Mouse (Mus musculus): ENCODE results near the gene Rgs3. TPM values are rescaled to one million over a fixed set of nuclear protein-coding genes. Genes with fewer than 3 reads are reported as not detected.
A peak's percentile ranks its signal among the peaks of the same experiment; 100 is the strongest.

Gene Rgs3
- polyA plus RNA-seq, 1 experiment from 2014 or later: 63.1 TPM

DNA sequence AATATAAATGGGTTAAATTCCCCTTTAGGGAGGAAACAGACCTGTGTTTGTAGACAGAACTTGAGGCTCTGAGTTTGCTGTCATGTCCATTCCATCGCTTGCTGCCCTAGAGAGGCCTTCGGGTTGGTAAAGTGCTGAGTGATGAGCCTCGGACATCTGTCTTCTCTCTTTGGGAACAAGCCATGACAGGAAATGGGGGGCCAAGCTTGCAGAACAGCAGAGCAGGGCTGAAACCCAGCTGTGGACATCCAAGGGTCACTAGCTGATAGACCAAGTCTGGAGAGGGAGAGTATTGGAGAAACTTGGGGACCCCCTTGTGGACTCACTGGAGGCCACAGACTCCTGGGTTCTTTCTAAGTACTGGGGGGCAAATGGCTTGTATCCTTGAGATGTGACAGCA, 177.3 kb downstream of the Rgs3 start:
- Histone ChIP-seq H3K4me3 (ENCODE audit: low read length) (no peak overlapping the region), H3K36me3 (ENCODE audit: control insufficient read depth, insufficient read depth) (no peaks in the 10 kb centered on the region), H3K27me3 (ENCODE audit: control insufficient read depth, insufficient read depth, low read length) (no peaks in the 10 kb centered on the region), H3K27ac (ENCODE audit: low read length) (peak overlapping the region; percentile 78), H3K4me2 (ENCODE audit: low read depth, low read length) (no peak overlapping the region), H3K4me1 (ENCODE audit: control insufficient read depth, insufficient read depth, low read length) (peaks cover 70% of the 10 kb centered on the region), H3K9ac (ENCODE audit: low read length) (peak overlapping the region; percentile 50), H3K9me3 (replicated peaks; ENCODE audit: control insufficient read depth, low read length) (no peaks in the 10 kb centered on the region)
- WGBS: 40% methylated on average over 3 of the region's 3 CpGs
- ATAC-seq (replicated peaks; ENCODE audit: extremely low read depth, insufficient read depth, low FRiP score): no peak

DNA sequence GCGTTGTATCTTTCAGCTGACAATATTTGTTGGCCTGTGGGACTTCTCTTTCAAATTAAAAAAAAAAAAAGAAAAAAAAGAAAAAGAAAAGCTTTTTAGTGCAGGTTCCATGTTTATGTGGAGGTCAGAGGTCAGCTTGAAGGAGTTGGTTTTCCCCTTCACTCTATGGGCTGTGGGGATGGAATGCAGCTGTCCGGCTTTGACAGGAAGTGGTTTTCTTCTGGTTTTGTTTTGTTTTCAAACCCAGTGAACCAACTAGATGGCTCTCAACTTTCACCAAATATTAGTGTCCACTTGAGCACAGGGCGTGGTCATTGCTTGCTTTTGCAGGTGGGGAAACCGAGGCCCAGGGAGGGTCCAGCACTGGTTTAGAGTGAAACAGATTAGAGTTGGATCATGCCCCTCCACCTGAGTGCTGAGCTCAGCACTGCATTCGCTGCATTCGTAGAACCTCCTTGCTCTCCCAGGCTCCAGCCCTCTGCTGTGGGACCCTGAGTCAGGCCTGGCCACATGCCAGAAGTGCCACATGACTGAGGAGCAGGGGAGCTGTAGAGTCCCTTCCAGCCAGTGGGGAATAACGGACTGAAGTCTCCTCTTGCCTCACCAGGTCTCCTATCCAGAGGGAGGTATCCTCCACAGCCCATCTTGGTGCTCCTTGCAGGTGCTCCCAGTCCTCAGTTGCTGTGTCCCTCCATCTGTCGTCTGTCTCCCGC, 178.5 kb downstream of the Rgs3 start:
- Histone ChIP-seq H3K4me3 (ENCODE audit: low read length) (no peak overlapping the region), H3K9ac (ENCODE audit: low read length) (0 out of 2 replicates have a peak overlapping the region, but pooled peaks have one; percentile 1), H3K9me3 (replicated peaks; ENCODE audit: control insufficient read depth, low read length) (no peaks in the 10 kb centered on the region), H3K27ac (ENCODE audit: low read length) (peak overlapping the region; percentile 63), H3K27me3 (ENCODE audit: control insufficient read depth, insufficient read depth, low read length) (no peaks in the 10 kb centered on the region), H3K4me1 (ENCODE audit: control insufficient read depth, insufficient read depth, low read length) (peaks cover 69% of the 10 kb centered on the region), H3K36me3 (ENCODE audit: control insufficient read depth, insufficient read depth) (no peaks in the 10 kb centered on the region), H3K4me2 (ENCODE audit: low read depth, low read length) (peak overlapping the region; percentile 23; the same call in 1 of the 2 replicates)
- peak; percentile 71 for ATAC-seq (replicated peaks; ENCODE audit: extremely low read depth, insufficient read depth, low FRiP score)
- 24% methylated on average over 9 of the region's 9 CpGs for WGBS

DNA sequence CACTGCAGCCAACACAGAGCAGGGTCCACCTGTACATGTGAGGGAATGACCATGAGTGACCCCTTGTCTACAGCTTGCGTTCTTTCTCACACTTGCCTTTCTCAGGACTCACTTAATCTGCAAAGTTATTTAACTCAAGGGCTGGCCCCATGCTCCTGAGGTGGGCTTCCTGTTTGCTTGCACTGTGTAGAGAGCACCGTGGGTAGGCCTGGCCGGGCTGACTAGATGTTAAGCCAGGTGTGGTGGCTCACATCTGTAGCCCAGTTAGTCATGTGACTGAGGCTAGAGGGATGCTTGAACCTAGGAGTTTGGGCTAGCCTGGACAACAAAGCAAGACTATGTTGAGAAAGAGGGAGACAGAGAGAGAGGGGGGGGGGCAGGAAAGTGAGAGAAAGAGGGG, 179.3 kb downstream of the Rgs3 start:
- ATAC-seq (replicated peaks; ENCODE audit: extremely low read depth, insufficient read depth, low FRiP score): no peak
- WGBS: 63% methylated on average over 3 of the region's 3 CpGs
- H3K9me3 ChIP-seq (replicated peaks; ENCODE audit: control insufficient read depth, low read length): no peaks in the 10 kb centered on the region
- no peak overlapping the region for H3K4me2 ChIP-seq (ENCODE audit: low read depth, low read length)
- no peak overlapping the region for H3K9ac ChIP-seq (ENCODE audit: low read length)
- H3K4me3 ChIP-seq (ENCODE audit: low read length): no peak overlapping the region
- H3K36me3 ChIP-seq (ENCODE audit: control insufficient read depth, insufficient read depth): no peaks in the 10 kb centered on the region
- H3K27ac ChIP-seq (ENCODE audit: low read length): no peak overlapping the region
- peaks cover 63% of the 10 kb centered on the region for H3K4me1 ChIP-seq (ENCODE audit: control insufficient read depth, insufficient read depth, low read length)
- no peaks in the 10 kb centered on the region for H3K27me3 ChIP-seq (ENCODE audit: control insufficient read depth, insufficient read depth, low read length)

DNA sequence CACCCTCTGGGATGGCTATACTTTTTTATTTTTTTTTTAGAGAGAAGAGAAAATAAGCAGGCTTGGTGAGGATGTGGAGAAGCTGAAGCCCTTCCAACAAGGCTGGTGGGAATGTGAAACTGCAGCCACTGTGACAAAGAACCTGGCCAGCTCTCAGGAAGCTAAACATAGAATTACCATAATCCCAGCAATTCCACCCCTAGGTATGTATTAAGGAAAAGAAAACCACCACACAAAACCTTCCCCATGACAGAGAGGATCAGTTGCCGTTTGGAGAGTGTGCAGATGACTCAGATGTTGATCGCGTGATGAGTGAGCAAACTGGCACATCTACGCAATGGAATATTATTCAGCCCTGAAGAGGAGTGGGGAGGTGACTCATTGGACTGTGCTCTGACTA, 179.9 kb downstream of the Rgs3 start:
- Histone ChIP-seq H3K9me3 (replicated peaks; ENCODE audit: control insufficient read depth, low read length) (no peaks in the 10 kb centered on the region), H3K9ac (ENCODE audit: low read length) (no peak overlapping the region), H3K4me3 (ENCODE audit: low read length) (no peak overlapping the region), H3K36me3 (ENCODE audit: control insufficient read depth, insufficient read depth) (no peaks in the 10 kb centered on the region), H3K4me2 (ENCODE audit: low read depth, low read length) (no peak overlapping the region), H3K4me1 (ENCODE audit: control insufficient read depth, insufficient read depth, low read length) (peaks cover 62% of the 10 kb centered on the region), H3K27ac (ENCODE audit: low read length) (no peak overlapping the region), H3K27me3 (ENCODE audit: control insufficient read depth, insufficient read depth, low read length) (no peaks in the 10 kb centered on the region)
- no peak for ATAC-seq (replicated peaks; ENCODE audit: extremely low read depth, insufficient read depth, low FRiP score)
- 95% methylated on average over 4 of the region's 4 CpGs for WGBS

DNA sequence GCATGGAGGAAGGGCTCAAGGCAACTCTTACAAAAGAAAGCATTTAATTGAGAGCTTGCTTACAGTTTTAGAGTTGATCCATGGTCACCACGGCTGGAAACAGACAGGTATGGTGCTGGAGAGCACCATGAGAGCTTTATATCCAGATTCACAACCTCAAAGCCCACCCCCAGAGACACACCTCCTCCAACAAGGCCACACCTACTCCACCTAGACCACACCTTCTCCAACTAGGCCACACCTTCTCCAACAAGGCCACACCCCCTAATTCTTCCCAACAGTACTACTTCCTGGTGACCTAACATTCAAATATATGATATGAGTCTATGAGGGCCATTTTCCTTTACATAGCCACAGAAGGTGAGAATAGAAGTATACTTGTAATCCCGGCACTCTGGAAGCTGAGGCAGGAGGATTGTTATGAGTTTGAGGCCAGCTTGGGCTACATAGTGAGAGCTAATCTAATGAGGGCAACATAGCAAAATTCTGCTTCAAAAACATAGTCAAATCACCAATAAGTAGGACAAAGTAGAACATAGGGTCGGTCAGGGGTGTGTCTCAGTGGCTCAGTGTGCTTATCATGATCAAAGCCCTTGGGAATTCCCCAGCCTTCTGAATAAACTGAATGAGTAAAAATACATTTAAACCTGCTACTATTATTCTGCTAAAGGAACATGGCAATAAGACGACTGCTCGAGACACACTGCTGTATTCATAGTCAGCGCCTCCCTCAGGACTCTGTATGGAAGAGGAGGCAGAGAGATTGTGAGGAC, 180.8 kb downstream of the Rgs3 start:
- ATAC-seq (replicated peaks; ENCODE audit: extremely low read depth, insufficient read depth, low FRiP score): no peak
- Histone ChIP-seq H3K9me3 (replicated peaks; ENCODE audit: control insufficient read depth, low read length) (no peaks in the 10 kb centered on the region), H3K4me2 (ENCODE audit: low read depth, low read length) (no peak overlapping the region), H3K9ac (ENCODE audit: low read length) (no peak overlapping the region), H3K4me1 (ENCODE audit: control insufficient read depth, insufficient read depth, low read length) (peaks cover 59% of the 10 kb centered on the region), H3K27ac (ENCODE audit: low read length) (peak overlapping the region; percentile 31; the same call in 1 of the 2 replicates), H3K36me3 (ENCODE audit: control insufficient read depth, insufficient read depth) (no peaks in the 10 kb centered on the region), H3K4me3 (ENCODE audit: low read length) (no peak overlapping the region), H3K27me3 (ENCODE audit: control insufficient read depth, insufficient read depth, low read length) (no peaks in the 10 kb centered on the region)
- WGBS: 81% methylated on average over 6 of the region's 6 CpGs

DNA sequence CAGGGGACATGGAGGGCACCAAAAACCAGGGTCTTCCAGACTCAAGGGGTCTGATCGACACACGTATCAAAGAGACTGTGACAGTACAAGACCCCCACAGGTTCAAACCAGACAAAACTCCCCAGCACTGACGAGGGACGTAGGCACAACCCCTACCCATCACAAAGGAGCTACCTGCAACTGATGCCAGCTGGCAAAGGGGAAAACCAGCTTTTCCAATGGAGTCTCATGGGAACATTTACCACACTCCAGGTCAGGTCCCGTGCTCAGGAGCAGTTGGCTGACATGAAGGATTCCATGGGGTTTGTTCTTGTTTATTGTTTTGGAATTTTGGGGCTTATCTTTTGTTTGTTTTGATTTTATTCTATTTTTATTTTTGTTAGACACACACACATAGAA, 181.4 kb downstream of the Rgs3 start:
- Histone ChIP-seq H3K9ac (ENCODE audit: low read length) (no peak overlapping the region), H3K36me3 (ENCODE audit: control insufficient read depth, insufficient read depth) (no peaks in the 10 kb centered on the region), H3K27me3 (ENCODE audit: control insufficient read depth, insufficient read depth, low read length) (no peaks in the 10 kb centered on the region), H3K27ac (ENCODE audit: low read length) (peak overlapping the region; percentile 31; the same call in 1 of the 2 replicates), H3K9me3 (replicated peaks; ENCODE audit: control insufficient read depth, low read length) (no peaks in the 10 kb centered on the region), H3K4me2 (ENCODE audit: low read depth, low read length) (no peak overlapping the region), H3K4me1 (ENCODE audit: control insufficient read depth, insufficient read depth, low read length) (peaks cover 53% of the 10 kb centered on the region), H3K4me3 (ENCODE audit: low read length) (no peak overlapping the region)
- 81% methylated on average over 5 of the region's 5 CpGs for WGBS
- no peak for ATAC-seq (replicated peaks; ENCODE audit: extremely low read depth, insufficient read depth, low FRiP score)

DNA sequence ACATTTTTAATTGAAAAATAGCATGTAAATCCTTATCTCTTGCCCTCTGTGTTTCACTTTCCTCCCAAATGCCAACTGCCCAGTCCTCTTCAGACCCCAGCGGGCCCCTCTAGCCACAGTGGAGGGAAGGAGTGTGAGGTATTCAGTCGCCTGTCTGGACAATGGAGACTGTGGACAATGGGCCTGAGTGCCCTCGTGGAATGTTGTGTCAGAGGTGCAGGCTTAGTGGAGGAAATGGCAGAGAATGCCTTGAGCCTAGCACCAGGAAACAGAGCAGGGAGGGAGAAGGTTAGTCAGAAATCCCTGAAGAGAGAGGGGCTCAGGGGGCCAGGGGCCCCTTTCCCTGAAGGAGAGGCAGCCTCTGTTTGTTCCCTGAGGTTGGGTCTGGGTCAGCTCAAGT, 182.0 kb downstream of the Rgs3 start:
- Histone ChIP-seq H3K4me2 (ENCODE audit: low read depth, low read length) (no peak overlapping the region), H3K9me3 (replicated peaks; ENCODE audit: control insufficient read depth, low read length) (no peaks in the 10 kb centered on the region), H3K27ac (ENCODE audit: low read length) (peak overlapping the region; percentile 34), H3K27me3 (ENCODE audit: control insufficient read depth, insufficient read depth, low read length) (no peaks in the 10 kb centered on the region), H3K36me3 (ENCODE audit: control insufficient read depth, insufficient read depth) (no peaks in the 10 kb centered on the region), H3K4me1 (ENCODE audit: control insufficient read depth, insufficient read depth, low read length) (peaks cover 48% of the 10 kb centered on the region), H3K4me3 (ENCODE audit: low read length) (no peak overlapping the region), H3K9ac (ENCODE audit: low read length) (no peak overlapping the region; the same call in 1 of the 2 replicates)
- WGBS: 27% methylated on average over 3 of the region's 3 CpGs
- ATAC-seq (replicated peaks; ENCODE audit: extremely low read depth, insufficient read depth, low FRiP score): 0 out of 2 replicates have a peak, but pooled peaks have one; percentile 14

DNA sequence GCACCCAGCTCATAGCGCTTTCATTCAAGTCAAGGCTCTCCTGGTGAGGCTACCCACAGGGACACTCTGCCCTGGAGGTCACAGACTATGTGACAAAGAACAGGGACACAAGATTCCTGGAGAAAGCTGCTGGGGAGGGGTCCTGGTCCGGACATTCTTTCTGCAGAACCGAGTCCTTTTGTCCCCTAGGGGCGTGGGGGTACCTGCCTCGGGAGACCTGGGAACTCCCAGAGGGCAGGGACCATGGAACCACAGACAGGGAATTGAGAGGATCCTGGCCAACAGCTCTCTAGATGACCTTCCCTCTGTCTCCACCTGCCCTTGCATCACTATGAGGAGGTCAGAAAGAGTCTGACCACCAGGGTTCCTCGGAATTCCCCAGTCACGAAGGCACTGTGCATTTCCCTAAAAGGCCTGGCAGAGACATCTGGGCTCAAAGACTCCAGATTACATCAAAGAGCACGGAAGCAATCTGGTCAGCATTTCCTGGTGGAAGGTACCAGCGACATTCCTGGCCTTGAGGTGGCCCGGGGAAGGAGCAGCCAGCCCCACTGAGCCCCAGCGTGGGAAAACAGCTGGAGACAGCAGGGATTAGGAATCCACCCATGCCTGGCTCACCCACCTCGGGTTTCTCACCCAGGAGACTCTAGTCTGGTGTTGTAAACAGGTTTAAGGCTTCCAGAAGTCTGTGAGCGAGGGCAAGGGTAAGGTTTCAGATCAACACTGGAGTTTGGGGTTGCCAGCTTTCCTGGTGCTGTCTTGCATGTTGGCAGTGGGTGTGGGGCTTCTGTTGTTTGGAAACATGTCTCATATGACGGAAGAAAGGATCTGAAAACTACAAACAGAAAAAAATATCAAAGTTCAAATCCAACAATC, 183.5 kb downstream of the Rgs3 start:
- H3K9me3 ChIP-seq (replicated peaks; ENCODE audit: control insufficient read depth, low read length): no peaks in the 10 kb centered on the region
- no peak overlapping the region for H3K4me2 ChIP-seq (ENCODE audit: low read depth, low read length)
- 34% methylated on average over 14 of the region's 14 CpGs for WGBS
- H3K27me3 ChIP-seq (ENCODE audit: control insufficient read depth, insufficient read depth, low read length): no peaks in the 10 kb centered on the region
- H3K27ac ChIP-seq (ENCODE audit: low read length): no peak overlapping the region
- no peak for ATAC-seq (replicated peaks; ENCODE audit: extremely low read depth, insufficient read depth, low FRiP score)
- peaks cover 33% of the 10 kb centered on the region for H3K4me1 ChIP-seq (ENCODE audit: control insufficient read depth, insufficient read depth, low read length)
- H3K4me3 ChIP-seq (ENCODE audit: low read length): no peak overlapping the region
- no peaks in the 10 kb centered on the region for H3K36me3 ChIP-seq (ENCODE audit: control insufficient read depth, insufficient read depth)
- peak overlapping the region; percentile 46 for H3K9ac ChIP-seq (ENCODE audit: low read length)
